Mouse (Mus musculus) embryonic stem cell, embryonic (primary cell): Measurements from ENCODE around the gene Magee1.
"Not testable (repeated sequence)": the region's sequence is repeated elsewhere in the genome, so short reads cannot be mapped to it uniquely, and the experiment has no call there.

Experiments
- CTCF ChIA-PET, 4 experiments: fragments of 300-600 bp in 2 of 4; fragments of 350-600 bp in 2 of 4; sonication (Branson Sonifier 250); formaldehyde crosslinking; loops; one replicate each; lab custom pipeline; 2022; ENCODE audit warnings: inconsistent platforms in 2 of 4; lab: Charles Lee
- POLR2A ChIA-PET, 4 experiments: fragments of 300-600 bp in 2 of 4; fragments of 350-600 bp in 2 of 4; sonication (Branson Sonifier 250); formaldehyde crosslinking; loops; one replicate each; lab custom pipeline; 2022; ENCODE audit warnings: antibody characterized with exemption in 4 of 4, inconsistent platforms in 1 of 4; lab: Charles Lee

Gene Magee1

GRCm38 (mm10) chrX:105120275-105121226 lies at the start of gene Magee1:
TSS of gene Magee1 (plus strand) at chrX:105120378.
- ChIA-PET CTCF (interaction anchor here in 1 of 4 experiments (0.8 to 1.1 kb wide), 2 partner anchors 8 to 25 kb away, joined by 3 to 4 read pairs; no protein-coding TSS in a partner anchor), POLR2A (interaction anchor here in 2 of 4 experiments (0.6 to 1.7 kb wide), 5 partner anchors 36 to 1066 kb away, joined by 3 to 4 read pairs (median 3); partner anchors contain the start of genes Pbdc1 (in 2 of the 2) and Pgk1 (in 1 of the 2))

- CTCF ChIA-PET, result no interaction called here
These were observed 41.0 kb upstream of the Magee1 start for GRCm38 (mm10) chrX:105079151-105079550.

GRCm38 (mm10) chrX:105079615-105080092 lies 40.5 kb upstream of the Magee1 start, which contains the start of gene Pbdc1:
TSS of gene Pbdc1 (plus strand) at chrX:105079756.
- CTCF ChIA-PET, result no interaction called here
- POLR2A ChIA-PET, result interaction anchor here in 3 of 4 experiments (0.6 to 1.2 kb wide), 8 partner anchors 11 to 1140 kb away, joined by 3 to 7 read pairs (median 3); no protein-coding TSS in a partner anchor

More at GRCm38 (mm10) chrX:105079151-105079550, 41.0 kb upstream of the Magee1 start:
- POLR2A ChIA-PET, result interaction anchor here in 3 of 4 experiments (0.6 to 1.0 kb wide), 6 partner anchors 10 to 1140 kb away, joined by 3 to 7 read pairs (median 4); no protein-coding TSS in a partner anchor

GRCm38 (mm10) chrX:105080096-105080495 lies 40.1 kb upstream of the Magee1 start:
- CTCF ChIA-PET, result no interaction called here
- POLR2A ChIA-PET, result interaction anchor here in 3 of 4 experiments (0.6 to 1.2 kb wide), 6 partner anchors 11 to 931 kb away, joined by 3 read pairs; no protein-coding TSS in a partner anchor

DNA sequence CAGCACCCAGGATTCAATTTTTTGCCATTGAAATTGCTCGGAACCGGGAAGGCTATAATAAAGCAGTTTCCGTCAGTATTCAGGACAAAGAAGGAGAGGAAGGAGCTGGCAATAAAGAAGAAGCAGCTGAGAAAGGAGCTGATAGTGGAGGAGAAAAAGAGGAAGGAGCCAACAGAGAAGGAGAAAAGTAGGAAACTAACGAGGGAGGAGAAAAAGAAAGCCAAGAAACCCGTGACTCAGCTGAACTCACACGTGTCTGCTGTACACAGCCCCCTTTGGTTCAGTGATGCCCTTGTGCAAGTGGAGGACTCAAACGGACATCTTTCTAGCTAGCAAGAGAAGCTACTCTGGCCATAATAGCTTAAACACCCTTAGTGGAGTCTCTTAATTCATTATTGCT lies 37.2 kb upstream of the Magee1 start:
- CTCF ChIA-PET, result not testable (repeated sequence)
- POLR2A ChIA-PET, result interaction anchor here in 1 of 4 experiments (1.3 to 2.3 kb wide), 2 partner anchors 14 to 27 kb away, joined by 6 to 10 read pairs; no protein-coding TSS in a partner anchor

DNA sequence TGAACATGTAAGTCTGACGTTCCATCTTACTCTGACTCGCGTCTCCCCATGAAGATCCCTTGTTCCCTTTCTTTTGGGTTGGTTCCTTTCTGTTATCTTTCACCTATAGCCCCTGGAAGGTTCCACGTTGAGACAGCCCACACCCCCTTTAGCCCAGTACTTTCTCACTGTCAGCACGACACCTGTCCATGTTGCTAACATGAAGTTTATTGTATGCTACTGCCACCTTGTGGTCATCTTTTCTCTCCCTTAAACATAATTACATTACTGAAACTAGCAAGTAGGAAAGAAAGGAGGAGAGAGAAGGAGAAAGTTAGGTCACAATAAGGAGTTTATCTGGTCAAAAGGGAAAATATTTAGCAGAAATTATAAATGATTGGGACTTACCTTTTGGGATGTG lies 16.0 kb upstream of the Magee1 start:
- ChIA-PET POLR2A (no interaction called here), CTCF (no interaction called here)

DNA sequence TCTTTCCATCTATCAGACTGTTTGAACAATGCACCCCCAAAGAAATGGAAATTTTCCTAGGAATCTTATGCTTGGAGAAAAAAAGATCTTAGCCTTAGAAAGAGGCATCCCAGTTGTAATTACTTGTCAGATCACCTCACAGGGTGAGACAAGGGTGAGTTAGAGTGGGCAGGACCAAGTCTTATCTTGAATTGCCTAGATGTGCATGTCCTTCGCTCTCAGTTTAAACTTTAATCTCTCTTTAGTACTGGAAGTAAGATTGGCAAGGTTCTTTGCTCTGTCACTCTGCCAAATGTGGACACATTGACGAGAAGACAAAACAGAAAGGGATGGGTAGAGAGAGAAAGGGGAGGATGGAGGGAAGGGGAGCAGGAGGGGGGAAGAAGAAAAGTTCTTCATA lies 5.2 kb upstream of the Magee1 start:
- ChIA-PET POLR2A (no interaction called here), CTCF (no interaction called here)

DNA sequence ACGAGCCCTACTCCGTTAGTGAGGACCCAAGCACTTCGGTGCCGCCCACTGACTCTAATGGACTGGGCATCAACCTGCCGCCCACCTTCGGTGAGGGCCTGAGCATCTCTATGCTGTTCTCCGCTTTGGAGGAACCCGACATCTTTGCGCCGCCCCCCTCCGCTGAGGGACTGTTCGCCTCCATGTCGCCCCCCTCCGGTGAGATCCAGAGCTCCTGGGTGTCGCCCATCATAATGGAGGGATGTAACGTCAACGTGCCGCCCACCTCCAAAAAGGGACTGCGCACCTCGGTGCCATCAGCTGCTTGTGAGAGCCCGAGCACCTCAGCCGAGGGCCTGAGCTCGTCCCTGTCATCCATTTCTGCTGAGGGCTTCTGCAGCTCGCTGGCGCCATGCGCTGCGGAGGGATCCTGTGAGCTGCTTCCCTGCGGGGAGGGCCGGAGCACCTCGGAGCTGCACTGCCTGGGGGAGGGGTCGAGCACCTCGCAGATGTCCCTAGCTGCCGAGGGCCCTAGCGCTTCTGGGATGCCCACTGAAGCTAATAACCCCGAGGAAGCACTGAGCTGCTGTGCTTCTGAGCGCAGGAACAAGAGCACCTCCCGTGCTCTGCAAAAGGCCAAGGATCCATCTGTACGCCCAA lies 1.2 kb downstream of the Magee1 start:
- ChIA-PET CTCF (interaction anchor here in 2 of 4 experiments (0.7 to 1.1 kb wide), 3 partner anchors 8 to 1077 kb away, joined by 3 to 4 read pairs (median 3); no protein-coding TSS in a partner anchor), POLR2A (interaction anchor here in 2 of 4 experiments (0.6 to 1.7 kb wide), 5 partner anchors 31 to 1065 kb away, joined by 3 to 4 read pairs (median 3); partner anchors contain the start of genes Pbdc1 (in 2 of the 2) and Pgk1 (in 1 of the 2))

DNA sequence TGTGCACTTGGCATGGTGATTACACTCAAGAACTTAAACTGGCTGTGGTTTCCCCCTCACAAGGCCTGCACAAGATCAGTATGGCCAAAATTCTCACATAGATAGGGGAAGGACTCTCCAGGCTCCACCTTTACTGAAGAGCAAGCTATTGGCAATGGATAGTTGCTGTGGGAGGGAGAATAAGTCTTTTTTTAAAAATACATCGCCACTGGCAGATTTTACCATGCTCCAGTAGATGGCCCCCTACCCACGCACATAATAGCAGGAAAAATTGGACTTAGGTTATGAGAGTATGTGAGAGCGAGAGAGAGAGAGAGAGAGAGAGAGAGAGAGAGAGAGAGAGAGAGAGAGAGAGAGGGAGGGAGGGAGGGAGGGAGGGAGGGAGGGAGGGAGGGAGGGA lies 4.7 kb downstream of the Magee1 start:
- ChIA-PET POLR2A (interaction anchor here in 1 of 4 experiments (0.7 kb wide), 1 partner anchor 14 kb away, joined by 3 read pairs; no protein-coding TSS in a partner anchor), CTCF (no interaction called here)

- CTCF ChIA-PET, result no interaction called here
- POLR2A ChIA-PET, result interaction anchor here in 1 of 4 experiments (1.1 to 1.5 kb wide), 2 partner anchors 30 to 803 kb away, joined by 3 read pairs; no protein-coding TSS in a partner anchor
These were observed 31.8 kb downstream of the Magee1 start for GRCm38 (mm10) chrX:105151872-105152461.

- CTCF ChIA-PET, POLR2A ChIA-PET: not testable (repeated sequence)
These were observed 44.8 kb downstream of the Magee1 start for GRCm38 (mm10) chrX:105165007-105165406.

- CTCF ChIA-PET, result no interaction called here
- POLR2A ChIA-PET, result no interaction called here
These were observed 47.0 kb downstream of the Magee1 start for GRCm38 (mm10) chrX:105167217-105167616.
